In the genomic region with DNA sequence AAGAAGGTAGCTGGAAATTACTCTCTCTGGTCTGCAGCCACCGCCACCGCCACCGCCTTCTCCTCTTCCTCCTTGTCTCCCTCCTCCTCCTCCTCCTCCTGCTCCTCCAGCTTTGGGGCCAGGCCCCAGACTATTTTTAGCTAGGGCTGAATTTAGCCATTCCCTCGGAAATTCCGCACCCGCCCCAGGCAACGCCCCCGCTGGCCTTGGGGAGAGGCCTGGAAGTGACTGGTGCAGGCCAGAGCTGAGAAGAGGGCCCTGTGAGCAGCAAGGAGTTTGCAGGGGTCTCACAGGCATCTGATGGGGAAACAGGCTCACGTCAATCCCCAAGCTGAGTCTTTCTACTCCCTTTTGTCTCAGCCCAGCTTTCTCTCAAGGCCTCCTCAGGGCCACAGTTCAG, we compare ENCODE assay signal across 8 mouse cellular contexts. TPM values are rescaled to one million over a fixed set of nuclear protein-coding genes. Genes with fewer than 3 reads are reported as not detected.
DNase-seq lines count a peak whose midpoint lies in the region; ATAC-seq and TF ChIP-seq lines count a peak whose summit lies in the region.

No protein-coding gene starts in this region.

- WGBS in forebrain, embryonic 10.5 days: 66% methylated on average over 9 of the region's 9 CpGs
- WGBS in forebrain, postnatal 0 days: 67% methylated on average over 9 of the region's 9 CpGs
- WGBS in heart, embryonic 14.5 days: 15% methylated on average over 9 of the region's 9 CpGs
- WGBS in liver, embryonic 12.5 days (ENCODE audit: insufficient replicate concordance): 49% methylated on average over 9 of the region's 9 CpGs

- H3K4me3 ChIP-seq in forebrain, embryonic 10.5 days: no peak overlapping the region
- no peak overlapping the region for H3K4me3 ChIP-seq in forebrain, postnatal 0 days (ENCODE audit: low read depth, low read length)
- H3K4me3 ChIP-seq in heart, embryonic 14.5 days (ENCODE audit: control insufficient read depth in 1 of 2, insufficient read depth in 1 of 2, low read depth in 1 of 2, low read length in 2 of 2): no peak overlapping the region
- no peak overlapping the region for H3K4me3 ChIP-seq in liver, embryonic 12.5 days

- DNase-seq in forebrain, embryonic 10.5 days (ENCODE audit: extremely low spot score, low spot score): no peak
- no peak for DNase-seq in forebrain, postnatal 0 days
- peak; percentile 89 for DNase-seq in adrenal gland, adult 2 months
- DNase-seq in frontal cortex, postnatal 10 days (ENCODE audit: low spot score in 2 of 2): no peak
- no peak for DNase-seq in frontal cortex, postnatal 36 days (ENCODE audit: low spot score in 2 of 2)

- peaks cover 99% of the 10 kb centered on the region for H3K36me3 ChIP-seq in forebrain, embryonic 10.5 days (replicated peaks)
- no peaks in the 10 kb centered on the region for H3K36me3 ChIP-seq in forebrain, postnatal 0 days (ENCODE audit: insufficient read depth)
- H3K36me3 ChIP-seq in heart, embryonic 14.5 days (ENCODE audit: control insufficient read depth, insufficient read depth, low read length): peaks cover 35% of the 10 kb centered on the region
- H3K36me3 ChIP-seq in liver, embryonic 12.5 days: peaks cover 6% of the 10 kb centered on the region; the same call in 1 of the 2 replicates

- no peak overlapping the region for H3K9ac ChIP-seq in forebrain, postnatal 0 days
- H3K9ac ChIP-seq in heart, embryonic 14.5 days (ENCODE audit: low read length): peak overlapping the region; percentile 62
- no peak overlapping the region for H3K9ac ChIP-seq in liver, embryonic 12.5 days

- H3K9me3 ChIP-seq in forebrain, embryonic 10.5 days: no peaks in the 10 kb centered on the region
- H3K9me3 ChIP-seq in forebrain, postnatal 0 days (ENCODE audit: low read length): no peaks in the 10 kb centered on the region
- H3K9me3 ChIP-seq in heart, embryonic 14.5 days (ENCODE audit: control insufficient read depth, low read length): no peaks in the 10 kb centered on the region
- no peaks in the 10 kb centered on the region for H3K9me3 ChIP-seq in liver, embryonic 12.5 days (replicated peaks)

- ATAC-seq in forebrain, postnatal 0 days: no peak
- 0 out of 2 replicates have a peak, but pooled peaks have one; percentile 37 for ATAC-seq in heart, embryonic 14.5 days (ENCODE audit: insufficient number of reproducible peaks, insufficient read depth, low FRiP score, low read depth)
- ATAC-seq in liver, embryonic 12.5 days: no peak
- ATAC-seq in megakaryocyte progenitor cell, adult 5-6 weeks (replicated peaks; ENCODE audit: poor library complexity): no peak

- H3K4me1 ChIP-seq in forebrain, embryonic 10.5 days: peaks cover 77% of the 10 kb centered on the region
- no peaks in the 10 kb centered on the region for H3K4me1 ChIP-seq in forebrain, postnatal 0 days (ENCODE audit: insufficient read depth)
- H3K4me1 ChIP-seq in heart, embryonic 14.5 days (ENCODE audit: control insufficient read depth in 2 of 2, insufficient read depth in 2 of 2, low read length in 2 of 2): peaks cover 48 to 72% of the 10 kb centered on the region in 2 experiments
- peaks cover 31% of the 10 kb centered on the region for H3K4me1 ChIP-seq in liver, embryonic 12.5 days

- no peak for TF ChIP-seq CTCF in forebrain, postnatal 0 days (IDR thresholded peaks at IDR 0.05; ENCODE audit: low read depth)

- H3K27me3 ChIP-seq in forebrain, embryonic 10.5 days (ENCODE audit: poor library complexity, severe bottlenecking): no peaks in the 10 kb centered on the region
- no peaks in the 10 kb centered on the region for H3K27me3 ChIP-seq in forebrain, postnatal 0 days (ENCODE audit: insufficient read depth, low read length)
- no peaks in the 10 kb centered on the region for H3K27me3 ChIP-seq in heart, embryonic 14.5 days (ENCODE audit: control insufficient read depth, insufficient read depth, low read length)
- H3K27me3 ChIP-seq in liver, embryonic 12.5 days (replicated peaks): 0 out of 2 replicates have a peak, but pooled peaks cover 3% of the 10 kb centered on the region

- H3K4me2 ChIP-seq in forebrain, postnatal 0 days (ENCODE audit: low read depth): no peak overlapping the region
- peak overlapping the region; percentile 52 for H3K4me2 ChIP-seq in heart, embryonic 14.5 days (ENCODE audit: low read length)
- H3K4me2 ChIP-seq in liver, embryonic 12.5 days: no peak overlapping the region

- peak overlapping the region; percentile 77 for H3K27ac ChIP-seq in forebrain, embryonic 10.5 days
- no peak overlapping the region for H3K27ac ChIP-seq in forebrain, postnatal 0 days (ENCODE audit: low read depth, low read length)
- H3K27ac ChIP-seq in heart, embryonic 14.5 days (replicated peaks in 1 of 2; ENCODE audit: control insufficient read depth in 1 of 2, insufficient read depth in 1 of 2, low read depth in 2 of 2, low read length in 2 of 2): peak overlapping the region; percentile 63 to 73
- 0 out of 2 replicates have a peak overlapping the region, but pooled peaks have one; percentile 28 for H3K27ac ChIP-seq in liver, embryonic 12.5 days

RNA-seq across cellular contexts. Expression of a gene that starts 13.7 kb away (rescaled TPM):
- 6.5 TPM in 2 replicates for polyA plus RNA-seq in forebrain, embryonic 10.5 days (2016; fragmentation: Nextera tagmentation; extraction: Ambion mirVana)
- 47.9 and 52.7 TPM in 2 replicates for total RNA-seq in forebrain, postnatal 0 days (2014; rRNA removed)
- polyA plus RNA-seq in forebrain, postnatal 0 days (2015; fragmentation: Nextera tagmentation; extraction: Ambion mirVana): 9.8 and 12.5 TPM in 2 replicates
- 10 to 100 TPM; 76.4 to 81.7 TPM for total RNA-seq in adrenal gland, adult 2 months (2021)
- 99.6 and 118 TPM in 2 replicates for polyA plus RNA-seq in adrenal gland, adult 2 months (2012; rRNA removed)
- 7.7 and 8.9 TPM in 2 replicates for polyA plus RNA-seq in heart, embryonic 14.5 days (2014; fragmentation: Nextera tagmentation; extraction: Ambion mirVana)
- polyA plus RNA-seq in liver, embryonic 12.5 days (2016; fragmentation: Nextera tagmentation; extraction: Ambion mirVana): 1.7 and 2.2 TPM in 2 replicates
- total RNA-seq in megakaryocyte progenitor cell, adult 5-6 weeks (2015): 0.12 and 0.44 TPM in 2 replicates
- total RNA-seq in megakaryocyte progenitor cell, adult 5-6 weeks (2017): 0.08 TPM in 1 of 2 replicates, not detected in the other

RNA-seq across cellular contexts. Expression of a gene that starts 54.9 kb away (rescaled TPM):
- 5.0 and 5.7 TPM in 2 replicates for polyA plus RNA-seq in forebrain, embryonic 10.5 days (2016; fragmentation: Nextera tagmentation; extraction: Ambion mirVana)
- 7.5 and 8.3 TPM in 2 replicates for total RNA-seq in forebrain, postnatal 0 days (2014; rRNA removed)
- polyA plus RNA-seq in forebrain, postnatal 0 days (2015; fragmentation: Nextera tagmentation; extraction: Ambion mirVana): 4.4 and 5.1 TPM in 2 replicates
- total RNA-seq in adrenal gland, adult 2 months (2021): 1 to 10 TPM; 1.3 to 2.5 TPM
- polyA plus RNA-seq in adrenal gland, adult 2 months (2012; rRNA removed): 4.5 and 4.6 TPM in 2 replicates
- polyA plus RNA-seq in heart, embryonic 14.5 days (2014; fragmentation: Nextera tagmentation; extraction: Ambion mirVana): 1.2 and 1.8 TPM in 2 replicates
- 17.8 and 18.2 TPM in 2 replicates for polyA plus RNA-seq in liver, embryonic 12.5 days (2016; fragmentation: Nextera tagmentation; extraction: Ambion mirVana)
- total RNA-seq in megakaryocyte progenitor cell, adult 5-6 weeks (2015): 8.2 and 9.0 TPM in 2 replicates
- total RNA-seq in megakaryocyte progenitor cell, adult 5-6 weeks (2017): 6.3 and 13.1 TPM in 2 replicates

RNA-seq across cellular contexts. Expression of a gene that starts 56.3 kb away (rescaled TPM):
- 1.5 and 2.0 TPM in 2 replicates for polyA plus RNA-seq in forebrain, embryonic 10.5 days (2016; fragmentation: Nextera tagmentation; extraction: Ambion mirVana)
- total RNA-seq in forebrain, postnatal 0 days (2014; rRNA removed): 1.2 and 2.3 TPM in 2 replicates
- 3.1 and 3.8 TPM in 2 replicates for polyA plus RNA-seq in forebrain, postnatal 0 days (2015; fragmentation: Nextera tagmentation; extraction: Ambion mirVana)
- total RNA-seq in adrenal gland, adult 2 months (2021): 10 to 100 TPM in 1 of 2 experiments, 1 to 10 TPM in 1; 5.3 to 12.6 TPM
- 32.3 and 34.3 TPM in 2 replicates for polyA plus RNA-seq in adrenal gland, adult 2 months (2012; rRNA removed)
- polyA plus RNA-seq in heart, embryonic 14.5 days (2014; fragmentation: Nextera tagmentation; extraction: Ambion mirVana): 4.3 and 5.4 TPM in 2 replicates
- 3.4 and 3.6 TPM in 2 replicates for polyA plus RNA-seq in liver, embryonic 12.5 days (2016; fragmentation: Nextera tagmentation; extraction: Ambion mirVana)
- total RNA-seq in megakaryocyte progenitor cell, adult 5-6 weeks (2015): 0.42 and 0.49 TPM in 2 replicates
- total RNA-seq in megakaryocyte progenitor cell, adult 5-6 weeks (2017): 0.04 TPM in 1 of 2 replicates, not detected in the other
